Mouse (Mus musculus): ENCODE measurements around the gene Ccdc154. TPM values are rescaled to one million over a fixed set of nuclear protein-coding genes. Genes with fewer than 3 reads are reported as not detected.

Ccdc154 gene
- total and polyA plus RNA-seq, 3 experiments: 0.12 to 0.19 TPM; not detected in 1

GRCm38 (mm10) chr17:25215431-25215830 is 53.2 kb downstream of the Ccdc154 start:
- Histone ChIP-seq H3K4me3 (ENCODE audit: control insufficient read depth in 1 of 2, insufficient read depth in 1 of 2, low read depth in 2 of 2, low read length in 2 of 2) (no peak overlapping the region), H3K27me3 (ENCODE audit: control insufficient read depth in 1 of 2, insufficient read depth in 2 of 2, low read length in 2 of 2) (no peaks in the 10 kb centered on the region), H3K79me2 (ENCODE audit: control insufficient read depth, insufficient read depth, low read length, poor library complexity) (no peaks in the 10 kb centered on the region), H3K27ac (ENCODE audit: control insufficient read depth, low read depth, low read length) (no peak overlapping the region), H3K9ac (ENCODE audit: control insufficient read depth, low read depth, low read length, poor library complexity, severe bottlenecking) (no peak overlapping the region), H3K36me3 (ENCODE audit: control insufficient read depth in 1 of 2, insufficient read depth in 2 of 2, low read length in 2 of 2) (peaks cover 0 to 1% of the 10 kb centered on the region in 2 experiments; a peak in 1 of 4 replicates), H3K4me1 (ENCODE audit: control insufficient read depth in 1 of 2, insufficient read depth in 2 of 2, low read length in 2 of 2) (peaks cover 0 to 2% of the 10 kb centered on the region in 2 experiments; a peak in 1 of 4 replicates), H3K9me3 (replicated peaks; ENCODE audit: insufficient read depth, low read length) (no peaks in the 10 kb centered on the region)
- TF ChIP-seq EP300 (IDR thresholded peaks at IDR 0.05; ENCODE audit: low read depth in 1 of 2, low read length in 2 of 2): no peak
- TF ChIP-seq POLR2AphosphoS2 (IDR thresholded peaks at IDR 0.05; ENCODE audit: low read length): no peak
- TF ChIP-seq ETS1 (IDR thresholded peaks at IDR 0.05; ENCODE audit: low read depth, low read length): no peak
- TF ChIP-seq USF1 (IDR thresholded peaks at IDR 0.05; ENCODE audit: low read depth, low read length): no peak
- TF ChIP-seq POLR2AphosphoS5 (IDR thresholded peaks at IDR 0.05; ENCODE audit: borderline replicate concordance, low read depth, low read length): no peak
- TF ChIP-seq CHD1 (IDR thresholded peaks at IDR 0.05; ENCODE audit: low read depth, low read length): no peak
- no peak for TF ChIP-seq GATA1 (IDR thresholded peaks at IDR 0.05; ENCODE audit: low read depth, low read length)
- peak; percentile 27 for DNase-seq (ENCODE audit: low read depth, low spot score)

DNA sequence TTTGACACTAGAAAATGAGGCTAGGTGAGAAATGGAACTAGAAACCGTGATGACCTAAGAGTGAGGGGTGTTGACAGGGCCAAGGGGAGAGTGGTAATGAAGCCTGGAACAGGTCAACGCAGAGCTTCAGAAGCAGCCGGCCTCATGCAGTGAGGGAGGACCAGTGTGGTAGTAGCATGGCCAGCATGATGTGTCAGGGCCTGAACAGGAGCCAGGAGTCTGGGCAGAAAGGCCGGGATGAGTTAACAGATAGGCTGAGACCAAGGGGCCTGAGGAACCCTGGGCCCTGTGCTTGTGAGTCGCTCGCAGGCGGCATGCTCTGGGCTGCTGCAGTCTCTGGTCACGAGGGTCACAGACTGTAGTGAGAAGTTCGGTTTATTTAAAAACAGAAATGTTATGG is 56.7 kb downstream of the Ccdc154 start:
- H3K9me3 ChIP-seq (replicated peaks; ENCODE audit: insufficient read depth, low read length): no peaks in the 10 kb centered on the region
- H3K79me2 ChIP-seq (ENCODE audit: control insufficient read depth, insufficient read depth, low read length, poor library complexity): peaks cover 10% of the 10 kb centered on the region
- H3K9ac ChIP-seq (ENCODE audit: control insufficient read depth, low read depth, low read length, poor library complexity, severe bottlenecking): no peak overlapping the region
- DNase-seq (ENCODE audit: low read depth, low spot score): no peak
- no peak overlapping the region for H3K27ac ChIP-seq (ENCODE audit: control insufficient read depth, low read depth, low read length)
- no peaks in the 10 kb centered on the region for H3K27me3 ChIP-seq (ENCODE audit: control insufficient read depth in 1 of 2, insufficient read depth in 2 of 2, low read length in 2 of 2)
- H3K36me3 ChIP-seq (ENCODE audit: control insufficient read depth in 1 of 2, insufficient read depth in 2 of 2, low read length in 2 of 2): peaks cover 1 to 5% of the 10 kb centered on the region in 2 experiments; a peak in 2 of 4 replicates
- H3K4me3 ChIP-seq (ENCODE audit: control insufficient read depth in 1 of 2, insufficient read depth in 1 of 2, low read depth in 2 of 2, low read length in 2 of 2): no peak overlapping the region
- no peak for TF ChIP-seq CTCF (IDR thresholded peaks at IDR 0.05 in 2 of 3, conservative IDR thresholded peaks at IDR 0.05 in 1 of 3; ENCODE audit: control insufficient read depth in 1 of 3, insufficient read depth in 1 of 3, low read depth in 2 of 3, low read length in 3 of 3, poor library complexity in 1 of 3, severe bottlenecking in 1 of 3)
- no peak for TF ChIP-seq MAFK (IDR thresholded peaks at IDR 0.05; ENCODE audit: borderline replicate concordance, low read depth, low read length)
- no peak for TF ChIP-seq POLR2AphosphoS2 (IDR thresholded peaks at IDR 0.05; ENCODE audit: low read length)
- TF ChIP-seq MAZ (IDR thresholded peaks at IDR 0.05; ENCODE audit: low read depth, low read length): no peak
- no peak for TF ChIP-seq POLR2A (IDR thresholded peaks at IDR 0.05; ENCODE audit: control insufficient read depth in 1 of 2, insufficient read depth in 1 of 2, low read depth in 1 of 2, low read length in 2 of 2, poor library complexity in 1 of 2)
- no peak for TF ChIP-seq UBTF (IDR thresholded peaks at IDR 0.05; ENCODE audit: borderline replicate concordance, insufficient read depth, low read depth, low read length)
- TF ChIP-seq ZNF384 (IDR thresholded peaks at IDR 0.05; ENCODE audit: low read depth, low read length): no peak
- no peak for TF ChIP-seq CHD1 (IDR thresholded peaks at IDR 0.05; ENCODE audit: low read depth, low read length)
- no peak for TF ChIP-seq TAL1 (IDR thresholded peaks at IDR 0.05; ENCODE audit: low read length)
- TF ChIP-seq HCFC1 (IDR thresholded peaks at IDR 0.05; ENCODE audit: low read depth, low read length): no peak
- TF ChIP-seq ZC3H11A (IDR thresholded peaks at IDR 0.05; ENCODE audit: low read depth, low read length): no peak
- TF ChIP-seq MXI1 (IDR thresholded peaks at IDR 0.05; ENCODE audit: low read depth, low read length): no peak
- no peak for TF ChIP-seq TBP (IDR thresholded peaks at IDR 0.05; ENCODE audit: low read depth, low read length)
- no peak for TF ChIP-seq RCOR1 (IDR thresholded peaks at IDR 0.05; ENCODE audit: low read depth, low read length)
- TF ChIP-seq E2F4 (IDR thresholded peaks at IDR 0.05; ENCODE audit: borderline replicate concordance, low read depth, low read length): no peak
- H3K4me1 ChIP-seq (ENCODE audit: control insufficient read depth in 1 of 2, insufficient read depth in 2 of 2, low read length in 2 of 2): peaks cover 3 to 16% of the 10 kb centered on the region in 2 experiments; a peak in 3 of 4 replicates
